Mouse (Mus musculus): ENCODE results near the gene Ccdc88c. TPM values are rescaled to one million over a fixed set of nuclear protein-coding genes. Genes with fewer than 3 reads are reported as not detected.

The Ccdc88c gene
- total and polyA plus RNA-seq, 3 experiments, result 3.6 to 5.4 (median 5.2) TPM

DNA sequence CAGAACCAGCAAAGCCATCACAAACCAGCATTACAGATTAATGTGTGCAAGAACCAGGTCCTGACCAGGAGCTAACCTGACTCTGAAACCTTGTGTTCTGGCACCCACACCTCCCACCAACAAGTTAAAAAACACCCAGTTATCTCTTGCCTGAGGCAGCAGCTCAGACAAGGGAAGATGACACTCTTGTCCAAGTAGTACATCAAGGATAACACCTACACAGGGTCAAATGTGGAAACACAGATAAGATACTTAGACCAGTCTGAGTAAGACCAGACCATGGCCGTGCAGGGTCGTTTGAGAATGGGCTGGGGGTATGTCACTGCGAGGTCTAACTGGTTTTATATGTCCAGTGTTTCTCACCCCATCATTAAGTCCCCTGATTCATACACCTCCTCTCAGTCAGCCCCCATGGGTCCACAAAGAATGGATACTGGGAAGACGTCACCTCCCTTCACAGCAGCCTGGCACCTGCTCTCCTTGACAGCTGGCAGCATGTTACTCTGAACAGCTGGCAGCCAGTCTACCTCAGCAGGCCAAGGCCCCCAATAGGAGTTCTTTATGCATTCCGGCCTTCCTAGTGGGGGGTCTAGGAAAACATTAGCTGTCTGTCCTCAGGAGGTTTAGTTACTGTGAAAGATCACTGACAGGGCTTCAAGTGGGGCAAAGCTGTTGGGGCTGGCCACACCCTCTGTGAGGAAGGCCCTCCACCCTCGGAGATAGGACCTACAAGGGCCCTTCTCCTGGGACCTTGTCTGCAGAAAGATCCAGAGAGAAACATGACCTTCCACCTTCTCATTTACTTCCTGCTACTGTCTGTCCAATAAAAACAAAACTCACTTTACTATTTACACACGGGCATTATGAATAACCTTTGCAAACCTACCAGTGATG, 29.5 kb downstream of the Ccdc88c start:
- TF ChIP-seq CTCF (IDR thresholded peaks at IDR 0.05) (no peak), POLR2A (IDR thresholded peaks at IDR 0.05; ENCODE audit: insufficient read depth, low read depth, low read length) (no peak), EP300 (IDR thresholded peaks at IDR 0.05; ENCODE audit: insufficient read depth, low read depth, low read length) (no peak)
- H3K9ac ChIP-seq (ENCODE audit: low read depth, low read length), result no peak overlapping the region
- H3K79me2 ChIP-seq (replicated peaks; ENCODE audit: control insufficient read depth, insufficient read depth, low read length), result no peaks in the 10 kb centered on the region; the same call in 1 of the 2 replicates
- H3K4me3 ChIP-seq, result no peak overlapping the region
- H3K4me1 ChIP-seq (ENCODE audit: control insufficient read depth, insufficient read depth, low read length), result peaks cover 17% of the 10 kb centered on the region
- WGBS, result 53% methylated on average over 7 of the region's 7 CpGs
- H3K36me3 ChIP-seq (ENCODE audit: control insufficient read depth, insufficient read depth, low read length), result no peaks in the 10 kb centered on the region
- no peaks in the 10 kb centered on the region for H3K27me3 ChIP-seq (ENCODE audit: control insufficient read depth, insufficient read depth, low read length)
- no peak for DNase-seq
- intact Hi-C loops (cut with DNase I), result no loop called here
- no peak overlapping the region for H3K27ac ChIP-seq

DNA sequence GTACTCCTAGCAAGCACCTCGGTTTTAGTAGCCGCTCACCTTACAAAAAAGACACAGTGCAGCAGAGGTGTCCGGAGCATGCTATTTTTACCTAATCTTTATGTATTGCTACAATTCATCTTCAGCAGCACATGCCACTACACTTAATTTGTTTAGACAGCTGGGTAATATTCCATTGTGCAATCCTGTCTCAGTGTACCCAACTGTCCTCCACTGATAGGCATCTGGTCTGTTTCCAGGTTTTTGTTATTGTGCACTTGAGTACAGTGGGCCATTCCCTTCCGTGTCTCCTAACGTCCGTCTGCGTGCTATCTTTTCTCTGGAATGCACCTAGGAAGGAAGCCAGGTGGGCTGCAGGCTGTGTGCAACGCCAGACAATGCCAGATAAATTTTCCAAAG, 30.3 kb downstream of the Ccdc88c start:
- no peak overlapping the region for H3K4me3 ChIP-seq
- H3K4me1 ChIP-seq (ENCODE audit: control insufficient read depth, insufficient read depth, low read length), result peaks cover 17% of the 10 kb centered on the region
- no peaks in the 10 kb centered on the region for H3K36me3 ChIP-seq (ENCODE audit: control insufficient read depth, insufficient read depth, low read length)
- peak overlapping the region; percentile 33 for H3K27ac ChIP-seq
- 28% methylated on average over 8 of the region's 8 CpGs for WGBS
- intact Hi-C loops (cut with DNase I), result no loop called here
- H3K79me2 ChIP-seq (replicated peaks; ENCODE audit: control insufficient read depth, insufficient read depth, low read length), result no peaks in the 10 kb centered on the region; the same call in 1 of the 2 replicates
- DNase-seq, result no peak
- no peak overlapping the region for H3K9ac ChIP-seq (ENCODE audit: low read depth, low read length)
- no peak for TF ChIP-seq POLR2A (IDR thresholded peaks at IDR 0.05; ENCODE audit: insufficient read depth, low read depth, low read length)
- no peak for TF ChIP-seq EP300 (IDR thresholded peaks at IDR 0.05; ENCODE audit: insufficient read depth, low read depth, low read length)
- TF ChIP-seq CTCF (IDR thresholded peaks at IDR 0.05), result no peak
- no peaks in the 10 kb centered on the region for H3K27me3 ChIP-seq (ENCODE audit: control insufficient read depth, insufficient read depth, low read length)

DNA sequence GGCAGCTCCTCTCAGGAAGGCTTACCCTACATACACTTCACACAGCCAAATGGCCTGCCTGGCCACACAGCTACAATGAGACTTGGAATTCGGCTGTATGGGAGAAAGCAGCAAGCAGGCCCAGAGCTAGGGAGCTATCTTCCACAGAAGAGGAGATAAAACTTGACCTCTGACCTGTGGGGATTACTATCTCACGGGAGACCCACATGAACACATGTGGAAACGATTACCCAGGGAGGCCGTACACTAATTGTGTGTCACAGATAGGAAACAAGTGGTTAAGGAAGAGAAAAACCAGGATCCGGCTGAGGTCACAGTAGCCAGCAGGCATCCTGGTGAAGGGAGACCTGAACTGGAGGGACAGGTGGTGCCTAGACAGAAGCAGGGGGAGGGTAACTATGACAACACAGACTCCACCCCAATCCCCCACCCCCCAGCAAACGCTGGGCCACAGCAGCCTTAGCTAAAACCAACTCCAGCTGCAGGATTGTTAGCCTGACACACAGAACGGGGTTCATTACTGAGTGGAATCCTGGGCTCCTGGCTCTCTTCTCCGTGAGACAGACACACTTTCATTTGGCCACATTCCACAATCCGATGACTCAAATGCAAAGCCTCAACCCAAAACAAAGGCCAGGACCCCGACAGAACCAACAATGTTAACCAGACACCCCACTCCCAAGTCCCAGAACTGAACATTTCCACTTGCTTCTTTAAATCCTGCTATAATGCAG, 30.9 kb downstream of the Ccdc88c start:
- intact Hi-C loops (cut with DNase I), result no loop called here
- no peak overlapping the region for H3K4me3 ChIP-seq
- no peak for DNase-seq
- H3K27ac ChIP-seq, result peak overlapping the region; percentile 33
- H3K36me3 ChIP-seq (ENCODE audit: control insufficient read depth, insufficient read depth, low read length), result no peaks in the 10 kb centered on the region
- no peaks in the 10 kb centered on the region for H3K27me3 ChIP-seq (ENCODE audit: control insufficient read depth, insufficient read depth, low read length)
- no peaks in the 10 kb centered on the region; the same call in 1 of the 2 replicates for H3K79me2 ChIP-seq (replicated peaks; ENCODE audit: control insufficient read depth, insufficient read depth, low read length)
- TF ChIP-seq POLR2A (IDR thresholded peaks at IDR 0.05; ENCODE audit: insufficient read depth, low read depth, low read length), result no peak
- TF ChIP-seq CTCF (IDR thresholded peaks at IDR 0.05), result no peak
- no peak for TF ChIP-seq EP300 (IDR thresholded peaks at IDR 0.05; ENCODE audit: insufficient read depth, low read depth, low read length)
- WGBS, result 24% methylated on average over 10 of the region's 10 CpGs
- H3K9ac ChIP-seq (ENCODE audit: low read depth, low read length), result no peak overlapping the region
- H3K4me1 ChIP-seq (ENCODE audit: control insufficient read depth, insufficient read depth, low read length), result peaks cover 17% of the 10 kb centered on the region

DNA sequence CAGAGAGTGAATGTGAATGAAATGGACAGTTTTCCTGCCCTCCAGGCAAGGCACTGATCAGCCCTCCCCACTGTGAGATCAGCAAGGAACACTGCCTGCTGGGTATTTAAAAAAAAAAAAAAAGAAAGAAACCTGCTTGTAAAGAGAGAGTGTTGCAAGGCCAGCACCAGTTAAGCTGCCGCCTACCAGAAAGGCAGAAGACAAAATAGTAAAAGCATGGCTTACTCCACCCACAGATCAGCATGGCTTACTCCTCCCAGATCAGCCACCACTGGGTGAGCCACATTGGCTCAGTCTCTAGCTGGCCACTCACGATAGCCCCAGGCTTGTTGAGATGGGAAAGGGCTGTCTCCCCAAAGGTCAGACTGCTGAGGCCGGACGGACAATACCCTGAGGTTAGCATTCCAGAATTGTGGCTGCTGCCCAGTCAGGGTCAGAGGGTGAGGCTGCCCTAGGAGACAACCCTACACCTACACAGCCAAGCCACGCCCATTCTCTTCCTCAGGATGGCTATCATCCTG, 32.4 kb downstream of the Ccdc88c start:
- Histone ChIP-seq H3K27me3 (ENCODE audit: control insufficient read depth, insufficient read depth, low read length) (no peaks in the 10 kb centered on the region), H3K36me3 (ENCODE audit: control insufficient read depth, insufficient read depth, low read length) (no peaks in the 10 kb centered on the region), H3K4me1 (ENCODE audit: control insufficient read depth, insufficient read depth, low read length) (peaks cover 17% of the 10 kb centered on the region), H3K4me3 (no peak overlapping the region), H3K9ac (ENCODE audit: low read depth, low read length) (no peak overlapping the region), H3K27ac (no peak overlapping the region), H3K79me2 (replicated peaks; ENCODE audit: control insufficient read depth, insufficient read depth, low read length) (no peaks in the 10 kb centered on the region; the same call in 1 of the 2 replicates)
- 49% methylated on average over 5 of the region's 5 CpGs for WGBS
- intact Hi-C loops (cut with DNase I), result no loop called here
- peak in 1 of 2 experiments; percentile 32 for DNase-seq
- TF ChIP-seq CTCF (IDR thresholded peaks at IDR 0.05), result no peak
- no peak for TF ChIP-seq EP300 (IDR thresholded peaks at IDR 0.05; ENCODE audit: insufficient read depth, low read depth, low read length)
- no peak for TF ChIP-seq POLR2A (IDR thresholded peaks at IDR 0.05; ENCODE audit: insufficient read depth, low read depth, low read length)

DNA sequence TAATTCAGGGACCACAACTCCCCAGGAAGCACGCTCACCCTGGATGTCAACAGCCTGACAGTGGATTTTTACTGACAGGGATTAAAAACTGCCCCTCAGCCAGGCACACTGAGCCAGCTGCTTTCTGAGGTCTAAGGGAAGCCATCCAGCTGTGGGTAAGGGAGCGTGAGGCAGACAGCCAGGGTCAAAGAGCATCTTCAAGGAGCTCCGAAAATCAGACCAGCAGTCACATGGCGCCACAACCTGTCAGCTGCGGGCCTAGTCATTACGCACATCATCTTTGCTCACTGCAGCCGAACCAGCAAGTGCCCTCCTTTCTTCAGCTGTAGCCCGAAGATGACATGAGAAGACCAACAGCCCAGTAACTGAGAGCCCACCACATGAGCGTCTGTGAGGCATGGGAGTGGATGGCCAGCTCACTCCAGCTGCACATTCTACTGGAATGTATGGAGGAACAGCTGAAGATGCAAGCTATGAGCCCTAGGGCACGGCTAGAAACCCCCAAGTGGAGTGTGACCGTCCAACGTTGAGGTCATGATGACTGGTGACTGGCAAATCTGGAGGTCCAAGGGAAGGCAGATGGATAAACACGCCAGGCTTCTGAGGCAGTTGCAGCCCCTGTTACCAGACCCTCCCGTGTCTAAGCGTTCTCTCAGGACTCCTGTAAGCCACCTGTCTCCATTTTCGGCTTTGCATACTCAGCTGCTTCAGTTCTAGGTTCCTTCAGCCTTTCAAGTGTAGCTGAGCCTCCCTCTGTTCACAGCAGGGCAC, 33.1 kb downstream of the Ccdc88c start:
- H3K27me3 ChIP-seq (ENCODE audit: control insufficient read depth, insufficient read depth, low read length), result no peaks in the 10 kb centered on the region
- TF ChIP-seq CTCF (IDR thresholded peaks at IDR 0.05) (no peak), EP300 (IDR thresholded peaks at IDR 0.05; ENCODE audit: insufficient read depth, low read depth, low read length) (no peak), POLR2A (IDR thresholded peaks at IDR 0.05; ENCODE audit: insufficient read depth, low read depth, low read length) (no peak)
- H3K27ac ChIP-seq, result no peak overlapping the region
- no peaks in the 10 kb centered on the region for H3K79me2 ChIP-seq (replicated peaks; ENCODE audit: control insufficient read depth, insufficient read depth, low read length)
- WGBS, result 88% methylated on average over 16 of the region's 16 CpGs
- intact Hi-C loops (cut with DNase I), result no loop called here
- H3K4me1 ChIP-seq (ENCODE audit: control insufficient read depth, insufficient read depth, low read length), result peaks cover 17% of the 10 kb centered on the region
- no peaks in the 10 kb centered on the region for H3K36me3 ChIP-seq (ENCODE audit: control insufficient read depth, insufficient read depth, low read length)
- no peak overlapping the region for H3K9ac ChIP-seq (ENCODE audit: low read depth, low read length)
- no peak for DNase-seq
- no peak overlapping the region for H3K4me3 ChIP-seq

Data from heart, adult 2 months (tissue).